Mouse (Mus musculus) adrenal gland, postnatal 25 days (tissue): Measurements from ENCODE around the gene Cux2. TPM values are rescaled to one million over a fixed set of nuclear protein-coding genes. Genes with fewer than 3 reads are reported as not detected.

Experiments
- DNase-seq: peaks from one replicate; pipeline ENCODE4 v3.0.0; 2021; ENCODE audit warnings: mixed read lengths
- total RNA-seq: library from RNA; stranded (reverse); gene quantifications from 2 replicates; pipeline ENCODE4 v1.2.3, GENCODE M21; 2021

The Cux2 gene
- total RNA-seq, 1 experiment from 2014 or later = 29.8 TPM

- no peak for DNase-seq
Observed at GRCm38 (mm10) chr5:121919216-121919615, 130.7 kb downstream of the Cux2 start.

DNA sequence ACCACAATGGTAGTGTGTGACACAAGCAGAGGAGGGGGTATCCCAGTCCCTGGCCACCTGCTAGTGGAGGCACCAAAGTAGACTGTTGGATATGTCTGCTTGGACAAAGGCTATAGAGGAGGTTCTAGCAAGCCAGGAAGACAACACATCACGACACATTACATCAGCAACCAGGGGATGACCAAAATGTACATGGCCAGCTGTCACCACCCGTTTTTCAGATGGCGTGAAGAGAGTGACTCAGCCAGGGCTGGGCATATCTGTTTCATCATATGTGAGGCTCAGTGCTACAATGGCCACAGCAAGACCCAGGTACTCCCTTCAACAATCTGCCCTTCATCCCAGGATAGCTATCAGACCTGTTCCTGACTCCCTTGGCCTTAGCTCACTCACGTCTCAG is 133.1 kb downstream of the Cux2 start:
- no peak for DNase-seq

DNA sequence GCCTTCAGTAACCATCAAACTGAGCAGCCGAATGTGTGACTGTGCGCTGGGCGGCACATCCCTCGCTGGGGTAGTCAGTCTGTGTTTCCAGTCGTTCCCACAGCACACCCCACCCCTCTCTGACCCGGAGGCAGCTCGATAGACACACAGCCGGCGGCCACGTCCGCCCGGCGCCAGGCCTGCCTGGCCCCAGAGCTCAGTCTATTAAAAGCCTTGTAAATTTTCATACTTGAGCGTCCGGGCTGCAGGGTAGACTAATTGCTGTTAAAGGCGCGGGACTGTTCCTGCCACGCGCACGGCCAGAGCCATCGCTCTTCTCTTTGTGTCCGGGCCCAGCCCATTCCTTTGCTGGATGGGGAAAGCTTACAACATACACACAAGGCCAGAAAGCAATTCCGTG is 135.9 kb downstream of the Cux2 start:
- DNase-seq = no peak

GRCm38 (mm10) chr5:121909226-121909985 is 140.5 kb downstream of the Cux2 start:
- peak; percentile 17 for DNase-seq

DNA sequence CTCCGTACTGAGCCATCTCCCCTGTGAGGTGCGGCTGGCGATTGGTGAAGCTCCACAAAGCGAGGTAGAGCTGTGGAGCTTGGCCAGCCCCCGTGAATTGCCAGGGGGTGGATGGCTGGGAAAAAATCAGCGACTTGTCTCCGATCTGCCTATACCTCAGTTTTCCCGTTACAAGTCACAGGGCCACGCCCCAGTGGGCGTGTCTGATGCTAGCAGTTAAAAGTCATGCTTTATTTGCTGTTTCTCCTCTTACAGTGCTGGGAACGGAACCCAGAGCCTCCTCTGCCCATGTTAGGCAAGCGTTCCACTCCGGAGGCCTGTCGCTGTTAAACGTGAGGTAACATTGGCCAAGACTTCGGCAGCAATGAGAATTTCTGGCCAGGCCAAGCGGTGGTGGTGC is 144.2 kb downstream of the Cux2 start:
- no peak for DNase-seq

- no peak for DNase-seq
Observed at GRCm38 (mm10) chr5:121904799-121905198, 145.1 kb downstream of the Cux2 start.

GRCm38 (mm10) chr5:121902809-121903745 is 146.8 kb downstream of the Cux2 start:
- no peak for DNase-seq

DNA sequence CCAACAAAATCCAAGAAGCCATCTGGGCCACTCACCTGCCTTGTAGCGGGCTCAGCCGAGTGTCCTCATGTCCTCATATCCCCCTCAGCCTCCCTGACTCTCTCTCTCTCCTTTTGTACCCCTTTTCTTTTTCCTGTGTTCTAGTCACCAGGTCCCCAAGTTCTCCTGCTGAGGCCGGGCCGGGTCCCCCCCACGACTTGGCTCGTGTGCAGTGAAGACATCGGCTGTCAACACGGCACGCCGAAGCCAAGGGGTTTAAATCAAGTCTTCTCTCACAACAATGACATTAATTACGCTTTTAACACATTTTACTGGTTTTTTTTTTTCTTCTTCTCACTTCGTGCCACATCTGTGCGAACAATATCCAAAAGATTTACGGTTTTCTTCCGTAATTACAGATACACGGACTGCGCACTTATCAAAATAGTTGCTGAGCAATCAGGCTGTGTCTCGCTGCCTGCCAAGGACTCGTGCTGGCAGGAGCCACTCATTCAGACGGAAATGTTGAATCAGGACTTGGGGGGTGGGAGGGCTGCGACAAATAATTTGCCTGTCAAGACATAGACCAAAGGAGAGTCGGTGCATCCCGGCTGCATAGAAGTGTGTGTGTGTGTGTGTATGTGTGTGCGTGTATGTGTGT is 154.7 kb downstream of the Cux2 start:
- peak; percentile 37 for DNase-seq

GRCm38 (mm10) chr5:121894647-121895046 is 155.3 kb downstream of the Cux2 start:
- no peak for DNase-seq

- no peak for DNase-seq
Observed at GRCm38 (mm10) chr5:121893581-121893980, 156.3 kb downstream of the Cux2 start.

DNA sequence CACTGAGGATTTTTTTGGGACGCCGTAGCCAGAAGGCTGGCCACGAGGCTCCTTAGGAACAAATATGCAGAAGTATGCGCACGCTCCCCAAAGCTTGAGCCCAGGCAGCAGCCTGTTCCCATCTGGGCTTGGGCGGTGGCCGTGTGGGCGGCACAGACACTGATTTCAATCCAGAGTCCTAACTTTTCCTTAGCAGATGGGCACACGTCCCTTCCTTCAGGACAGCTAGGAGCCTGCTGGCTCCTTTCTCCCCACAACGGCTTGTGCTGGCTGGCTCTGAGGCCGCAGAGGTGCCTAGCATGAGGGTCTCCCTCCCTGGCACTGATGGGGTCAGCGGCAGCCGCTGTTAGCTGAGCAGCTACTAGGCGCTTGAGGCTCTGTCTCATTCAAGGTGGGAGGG is 157.6 kb downstream of the Cux2 start:
- no peak for DNase-seq

DNA sequence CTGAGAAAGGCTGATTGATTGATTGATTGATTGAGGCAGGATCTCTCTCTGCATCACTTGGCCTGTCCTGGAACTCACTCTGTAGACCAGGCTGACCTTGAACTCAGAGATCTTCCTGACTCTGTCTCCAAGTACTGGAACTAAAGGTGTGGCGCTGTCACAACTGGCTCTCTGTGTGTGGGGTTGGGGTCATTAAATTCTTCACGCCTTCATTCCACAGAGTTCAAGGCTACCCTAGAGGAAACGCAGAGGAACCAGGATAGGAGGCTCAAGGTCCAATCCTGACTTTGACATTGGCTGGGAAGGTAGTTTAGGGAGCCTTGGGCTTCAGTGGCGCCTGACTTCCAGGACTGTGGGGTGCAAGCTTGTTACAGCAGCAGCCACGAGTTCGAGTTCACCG is 159.0 kb downstream of the Cux2 start:
- DNase-seq = no peak

DNA sequence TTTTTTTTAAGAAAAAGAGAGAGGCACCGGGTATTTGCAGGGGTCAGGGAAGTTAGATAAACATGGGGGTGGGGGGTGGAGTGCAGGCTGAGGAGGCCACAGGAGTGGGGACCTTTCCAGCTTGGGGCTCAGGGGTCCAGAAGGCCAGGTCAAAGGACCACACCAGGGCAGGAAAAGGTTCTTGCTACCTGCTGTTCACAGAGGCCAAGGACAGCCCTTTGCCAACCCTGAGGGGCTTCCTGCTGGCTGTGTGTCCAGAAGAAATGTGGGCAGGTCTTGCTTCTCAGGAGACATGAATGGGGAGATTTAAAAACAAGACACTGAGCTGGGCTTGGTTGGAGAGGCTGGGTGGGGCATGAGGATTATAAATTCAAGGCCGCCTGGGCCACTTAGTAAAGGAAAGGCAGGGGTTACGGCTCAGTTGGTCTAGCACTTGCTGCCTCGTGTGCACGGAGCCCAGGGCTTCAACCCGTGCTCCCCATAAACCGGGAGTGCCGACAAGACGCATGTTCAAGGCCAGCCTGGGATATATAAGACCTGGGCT is 160.0 kb downstream of the Cux2 start:
- DNase-seq = no peak

GRCm38 (mm10) chr5:121889375-121889774 is 160.5 kb downstream of the Cux2 start:
- DNase-seq = no peak

DNA sequence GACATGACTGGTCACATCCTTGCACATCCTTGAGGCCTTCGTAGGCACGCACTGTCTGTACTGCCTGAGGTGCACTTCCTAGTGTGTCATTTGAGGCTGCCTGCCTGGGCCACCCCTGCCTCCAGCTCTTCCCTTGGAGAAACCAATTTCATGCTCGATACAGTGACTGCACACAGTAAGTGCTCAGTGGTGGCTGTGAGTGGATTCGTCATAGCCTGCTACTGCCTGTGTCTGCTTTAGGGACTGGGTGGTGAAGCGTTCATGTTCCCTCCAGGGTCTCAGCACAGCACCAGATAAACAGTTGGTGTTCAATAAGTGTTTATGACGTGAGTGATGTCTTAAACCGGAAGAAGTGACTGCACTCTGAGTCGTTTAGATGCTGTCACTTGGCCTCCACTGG is 166.5 kb downstream of the Cux2 start:
- DNase-seq = no peak

DNA sequence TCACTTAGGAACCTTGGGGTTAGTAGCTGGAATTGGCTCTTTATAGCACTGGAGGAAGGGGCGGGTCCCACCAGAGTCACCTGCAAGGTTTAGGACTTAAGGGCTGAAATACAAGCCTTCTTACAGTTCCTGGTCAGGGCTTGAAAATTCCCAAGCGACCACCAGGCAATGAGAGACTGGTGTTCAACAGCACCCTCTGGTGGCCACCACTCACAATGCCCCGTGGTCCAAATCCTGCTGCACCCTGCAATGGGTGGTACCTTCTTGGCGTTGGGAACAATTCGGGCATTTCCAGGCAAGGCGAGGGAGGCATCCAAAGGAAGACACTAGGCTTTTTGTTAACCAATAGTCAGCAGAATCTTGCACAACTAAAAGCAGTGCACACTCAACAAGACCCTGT is 170.7 kb downstream of the Cux2 start:
- DNase-seq = peak; percentile 39

DNA sequence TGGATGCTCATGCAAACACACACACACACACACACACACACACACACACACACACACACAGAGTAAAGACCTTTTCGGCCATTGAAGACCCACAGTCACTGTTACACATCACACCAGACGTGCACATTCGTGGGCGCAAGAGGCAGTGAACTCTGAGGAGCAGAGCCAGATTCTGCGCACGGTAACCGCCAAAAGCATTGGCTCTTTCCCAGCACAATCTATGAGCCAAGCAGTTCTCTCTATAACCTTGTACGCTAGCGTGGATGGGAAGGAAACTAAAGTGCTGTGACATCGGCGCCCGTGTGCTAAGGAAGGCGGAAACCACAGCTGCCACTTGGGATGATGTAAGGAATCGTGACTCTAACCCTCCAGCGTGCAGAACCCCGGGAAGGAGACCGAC is 171.2 kb downstream of the Cux2 start:
- DNase-seq = no peak

DNA sequence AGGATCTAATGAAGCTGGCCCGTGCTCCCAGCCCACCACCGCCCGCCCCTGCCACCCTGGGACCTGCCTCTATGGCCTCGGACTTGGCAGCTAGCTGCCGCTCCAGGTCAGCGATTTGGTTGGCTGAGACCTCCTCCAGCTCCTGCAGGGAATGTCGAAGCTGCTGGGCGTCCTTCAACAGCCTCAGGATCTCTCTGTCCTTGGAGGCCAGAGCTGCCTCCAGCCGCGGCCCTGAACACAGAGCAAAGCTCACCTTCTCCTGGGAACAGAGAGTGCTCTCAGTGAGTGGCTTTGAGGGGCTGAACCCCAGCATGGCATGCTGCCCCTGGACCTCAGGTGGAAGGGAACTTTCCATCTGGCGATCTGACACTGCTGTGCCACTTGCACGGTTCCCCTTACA is 173.0 kb downstream of the Cux2 start:
- DNase-seq = peak; percentile 49

DNA sequence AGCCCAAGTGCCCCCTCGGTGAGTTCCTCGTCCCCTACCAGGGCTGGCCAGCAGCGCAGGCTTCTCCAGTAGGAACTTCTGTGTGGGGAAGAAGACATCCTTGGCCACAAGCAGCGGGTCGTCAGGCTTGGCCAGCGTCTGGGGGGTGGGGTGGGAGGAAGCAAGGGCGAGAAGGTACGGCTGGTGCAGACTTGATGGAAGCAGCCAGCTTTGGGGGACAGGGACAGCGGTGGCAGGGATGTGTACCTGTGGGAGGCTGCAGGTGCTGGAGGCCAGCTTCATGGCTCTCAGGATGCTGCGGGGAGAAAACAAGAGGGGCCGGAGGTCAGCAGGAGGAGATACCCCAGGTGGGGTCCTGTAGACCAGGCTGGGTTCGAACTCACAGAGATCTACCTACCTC is 174.9 kb downstream of the Cux2 start:
- no peak for DNase-seq

DNA sequence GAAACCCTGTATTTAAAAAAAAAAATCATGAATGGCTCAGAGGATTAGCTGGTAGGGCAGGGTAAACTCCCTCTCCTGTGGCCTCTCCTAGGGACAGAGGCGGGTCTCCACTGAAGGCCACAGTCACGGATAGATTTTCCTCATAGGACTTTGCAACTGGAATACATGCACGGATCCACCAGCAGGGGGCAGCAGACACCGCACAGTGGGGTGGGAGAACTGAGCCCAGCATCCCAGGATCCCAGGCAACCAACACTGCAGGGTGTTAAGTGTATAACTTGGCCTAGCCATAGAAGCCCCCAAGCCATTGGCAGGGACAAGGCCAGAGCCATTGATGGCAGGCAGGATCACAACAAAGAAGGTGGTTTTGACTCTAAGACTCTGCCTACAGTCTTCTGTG is 177.7 kb downstream of the Cux2 start:
- peak; percentile 92 for DNase-seq

GRCm38 (mm10) chr5:121871515-121872030 is 178.3 kb downstream of the Cux2 start:
- DNase-seq = no peak

GRCm38 (mm10) chr5:121870832-121871231 is 179.1 kb downstream of the Cux2 start:
- no peak for DNase-seq
